Mouse (Mus musculus): ENCODE measurements at regions not wholly inside any gene's neighbourhood (a gene's known extent, or its start where the extent isn't known, plus 50 kb on each side); places are given as distances from the start of the nearest gene placed in this dataset.
"Not testable (repeated sequence)": the region's sequence is repeated elsewhere in the genome, so short reads cannot be mapped to it uniquely, and the experiment has no call there.

DNA sequence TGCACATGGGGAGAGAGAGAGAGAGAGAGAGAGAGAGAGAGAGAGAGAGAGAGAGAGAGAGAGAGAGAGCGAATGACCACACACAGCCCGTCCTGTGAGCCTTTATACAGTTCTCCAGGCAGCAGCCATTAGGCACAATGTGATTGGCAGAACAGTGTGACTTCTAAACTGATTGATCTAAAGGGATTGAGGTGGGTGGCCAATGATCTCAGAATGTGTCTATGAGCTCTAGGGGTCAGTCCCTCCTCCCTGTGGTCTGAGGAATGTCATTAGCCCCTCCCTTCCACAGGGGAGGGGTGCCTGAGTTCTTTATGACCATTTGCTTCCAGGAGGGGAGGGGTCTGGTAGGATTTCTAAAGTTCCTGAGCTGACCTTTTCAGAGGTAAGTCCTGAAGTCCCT is 62.1 kb downstream of the Duxbl3 start:
- not testable (repeated sequence) for ATAC-seq (ENCODE audit: insufficient number of reproducible peaks, low FRiP score, low TSS enrichment, low read depth); H3K4me1 ChIP-seq; H3K9me3 ChIP-seq; H3K27ac ChIP-seq; H3K4me2 ChIP-seq; H3K27me3 ChIP-seq; H3K4me3 ChIP-seq; H3K9ac ChIP-seq; H3K36me3 ChIP-seq
- 55% methylated on average over 2 of the region's 2 CpGs for WGBS

DNA sequence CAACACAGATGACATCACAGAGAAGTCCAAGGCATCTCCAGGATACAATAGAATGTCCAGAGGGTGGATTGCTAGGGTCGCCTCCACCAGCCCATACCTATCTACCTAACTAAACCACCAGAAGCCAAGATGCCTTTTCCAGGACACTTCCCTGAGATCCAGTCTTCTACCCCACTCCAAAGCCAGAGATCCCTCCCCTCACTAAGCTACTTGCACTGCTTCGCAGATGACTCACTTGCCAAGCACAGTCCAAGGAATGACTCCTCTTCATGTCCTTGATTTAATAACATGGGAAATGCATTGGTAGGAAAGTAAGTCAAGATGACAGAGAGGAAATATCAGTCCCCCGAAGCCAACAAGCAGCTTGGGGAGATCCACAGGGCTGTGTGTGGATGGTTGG is 63.0 kb downstream of the Duxbl3 start:
- Histone ChIP-seq H3K9me3 (no peaks in the 10 kb centered on the region), H3K27ac (no peak overlapping the region), H3K4me3 (no peak overlapping the region), H3K4me1 (no peaks in the 10 kb centered on the region), H3K36me3 (no peaks in the 10 kb centered on the region), H3K27me3 (no peaks in the 10 kb centered on the region), H3K4me2 (no peak overlapping the region), H3K9ac (no peak overlapping the region)
- 89% methylated on average over 3 of the region's 3 CpGs for WGBS
- no peak for ATAC-seq (ENCODE audit: insufficient number of reproducible peaks, low FRiP score, low TSS enrichment, low read depth)

DNA sequence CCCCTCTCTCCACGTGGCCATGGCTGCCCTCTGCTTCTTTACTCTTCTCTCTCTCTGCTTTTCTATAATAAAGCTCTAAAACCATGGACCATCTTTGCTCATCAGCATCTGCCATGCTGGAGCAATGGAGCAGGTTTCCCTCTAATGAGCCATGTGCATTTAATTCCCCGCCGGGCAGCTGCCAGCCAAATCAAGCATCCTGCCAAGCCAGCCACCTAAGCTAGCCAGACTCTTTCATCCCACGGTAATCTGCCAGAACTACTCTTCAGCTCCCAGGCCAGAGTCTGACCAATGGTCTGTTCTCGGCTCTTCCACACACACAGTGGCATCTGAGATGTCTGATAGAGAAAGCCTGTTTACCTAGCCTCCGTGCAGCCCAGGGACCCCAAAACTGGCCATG is 70.8 kb downstream of the Duxbl3 start:
- H3K9ac ChIP-seq: no peak overlapping the region
- no peaks in the 10 kb centered on the region for H3K27me3 ChIP-seq
- 71% methylated on average over 6 of the region's 6 CpGs for WGBS
- H3K36me3 ChIP-seq: no peaks in the 10 kb centered on the region
- H3K9me3 ChIP-seq: no peaks in the 10 kb centered on the region
- no peak overlapping the region for H3K27ac ChIP-seq
- ATAC-seq (ENCODE audit: insufficient number of reproducible peaks, low FRiP score, low TSS enrichment, low read depth): no peak
- H3K4me2 ChIP-seq: no peak overlapping the region
- no peaks in the 10 kb centered on the region for H3K4me1 ChIP-seq
- H3K4me3 ChIP-seq: no peak overlapping the region

DNA sequence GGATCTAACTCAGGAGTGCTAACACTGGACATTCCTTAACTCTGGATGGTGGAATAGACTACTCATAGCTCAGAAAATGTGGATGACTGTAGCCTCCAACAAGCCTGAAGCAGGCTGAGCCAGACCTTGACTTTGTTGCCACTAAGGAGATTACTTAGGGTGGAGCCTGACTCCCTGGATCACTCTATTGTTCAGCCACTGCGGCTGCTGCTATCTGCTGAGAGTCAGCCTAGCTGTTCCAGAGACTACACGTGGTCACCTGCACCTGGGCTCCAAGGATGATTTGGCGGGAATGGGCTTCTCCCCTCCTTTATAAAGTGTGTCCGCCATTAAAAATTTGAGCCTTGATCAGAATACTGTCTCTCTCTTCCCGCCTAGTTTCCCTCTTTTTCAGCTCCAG is 83.3 kb downstream of the Duxbl3 start:
- H3K27me3 ChIP-seq: no peaks in the 10 kb centered on the region
- no peak overlapping the region for H3K27ac ChIP-seq
- H3K4me1 ChIP-seq: no peaks in the 10 kb centered on the region
- H3K36me3 ChIP-seq: no peaks in the 10 kb centered on the region
- whole genome bisulfite sequencing: 87% methylated on average over 5 of the region's 5 CpGs
- no peak overlapping the region for H3K9ac ChIP-seq
- no peak overlapping the region for H3K4me3 ChIP-seq
- H3K9me3 ChIP-seq: no peaks in the 10 kb centered on the region
- no peak for ATAC-seq (ENCODE audit: insufficient number of reproducible peaks, low FRiP score, low TSS enrichment, low read depth)
- no peak overlapping the region for H3K4me2 ChIP-seq

DNA sequence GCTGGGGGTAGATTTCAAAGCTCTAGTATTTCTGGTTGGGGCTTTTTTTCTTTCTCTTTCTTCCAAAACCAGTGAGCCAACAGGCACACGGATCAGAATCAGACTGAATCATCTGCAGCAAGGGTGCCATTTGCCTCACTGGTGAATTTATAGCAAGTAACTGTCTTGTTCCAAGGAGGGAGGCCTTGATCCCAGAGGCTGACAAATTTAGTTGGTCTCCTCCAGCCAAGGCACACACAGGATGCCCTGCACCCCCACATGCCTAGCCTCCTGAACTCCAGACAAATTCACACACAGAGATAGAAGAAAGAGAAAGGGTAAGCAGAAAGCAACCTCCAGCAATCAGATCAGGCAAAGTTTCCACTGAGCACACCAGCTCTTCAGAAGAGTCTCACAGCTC is 87.5 kb downstream of the Duxbl3 start:
- 64% methylated on average over 1 of the region's 1 CpGs for WGBS
- H3K27me3 ChIP-seq: no peaks in the 10 kb centered on the region
- no peaks in the 10 kb centered on the region for H3K9me3 ChIP-seq
- H3K4me3 ChIP-seq: no peak overlapping the region
- no peaks in the 10 kb centered on the region for H3K36me3 ChIP-seq
- no peaks in the 10 kb centered on the region for H3K4me1 ChIP-seq
- no peak for ATAC-seq (ENCODE audit: insufficient number of reproducible peaks, low FRiP score, low TSS enrichment, low read depth)
- no peak overlapping the region for H3K9ac ChIP-seq
- H3K27ac ChIP-seq: no peak overlapping the region
- H3K4me2 ChIP-seq: no peak overlapping the region

DNA sequence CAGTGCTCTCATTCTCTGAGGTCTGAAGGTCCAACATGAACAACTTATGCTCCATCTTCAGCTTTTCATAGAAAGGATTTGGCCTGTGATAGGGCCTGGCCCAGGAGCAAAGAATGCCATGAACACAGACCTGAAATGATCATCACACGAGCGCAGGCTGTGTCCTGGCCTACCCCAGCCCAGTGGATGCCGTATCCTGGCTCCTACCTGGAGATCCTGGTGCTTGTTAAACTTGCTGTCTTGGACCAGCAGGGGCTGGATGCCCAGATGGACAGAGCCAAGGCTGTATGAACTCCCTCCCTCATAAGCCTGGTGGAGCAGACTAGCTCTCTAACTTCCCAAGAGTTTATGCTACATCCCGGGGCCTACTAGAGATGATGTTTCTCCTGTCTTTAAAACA is 89.5 kb downstream of the Duxbl3 start:
- WGBS: 89% methylated on average over 4 of the region's 4 CpGs
- H3K4me1 ChIP-seq: no peaks in the 10 kb centered on the region
- no peaks in the 10 kb centered on the region for H3K9me3 ChIP-seq
- no peak overlapping the region for H3K4me3 ChIP-seq
- H3K9ac ChIP-seq: no peak overlapping the region
- no peak overlapping the region for H3K4me2 ChIP-seq
- H3K36me3 ChIP-seq: no peaks in the 10 kb centered on the region
- no peak overlapping the region for H3K27ac ChIP-seq
- no peaks in the 10 kb centered on the region for H3K27me3 ChIP-seq
- no peak for ATAC-seq (ENCODE audit: insufficient number of reproducible peaks, low FRiP score, low TSS enrichment, low read depth)

DNA sequence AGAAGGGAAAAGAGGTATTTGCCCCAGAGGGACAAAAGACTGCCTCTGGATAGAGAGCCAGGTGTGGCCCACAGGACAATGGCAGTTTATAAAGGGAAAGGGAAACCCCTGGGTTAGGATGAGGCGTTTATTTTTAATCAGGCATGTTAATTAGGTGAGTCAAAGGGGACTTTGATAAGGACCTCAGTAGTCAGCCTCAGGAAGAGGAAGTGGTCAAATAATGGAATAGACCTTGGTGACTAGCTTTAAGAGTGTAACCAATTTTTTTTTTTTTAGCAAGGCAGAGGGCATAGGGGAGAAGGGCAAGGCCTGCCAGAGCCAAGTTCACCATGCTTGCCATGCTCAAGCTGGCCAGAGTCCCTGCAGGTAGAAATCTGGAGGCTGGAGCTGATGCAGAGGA is 95.2 kb downstream of the Duxbl3 start:
- Histone ChIP-seq H3K4me1 (peaks cover 10% of the 10 kb centered on the region), H3K9me3 (no peaks in the 10 kb centered on the region), H3K9ac (no peak overlapping the region), H3K27me3 (no peaks in the 10 kb centered on the region), H3K36me3 (no peaks in the 10 kb centered on the region), H3K4me3 (no peak overlapping the region), H3K4me2 (no peak overlapping the region), H3K27ac (no peak overlapping the region)
- WGBS: 59% methylated on average over 1 of the region's 1 CpGs
- no peak for ATAC-seq (ENCODE audit: insufficient number of reproducible peaks, low FRiP score, low TSS enrichment, low read depth)

DNA sequence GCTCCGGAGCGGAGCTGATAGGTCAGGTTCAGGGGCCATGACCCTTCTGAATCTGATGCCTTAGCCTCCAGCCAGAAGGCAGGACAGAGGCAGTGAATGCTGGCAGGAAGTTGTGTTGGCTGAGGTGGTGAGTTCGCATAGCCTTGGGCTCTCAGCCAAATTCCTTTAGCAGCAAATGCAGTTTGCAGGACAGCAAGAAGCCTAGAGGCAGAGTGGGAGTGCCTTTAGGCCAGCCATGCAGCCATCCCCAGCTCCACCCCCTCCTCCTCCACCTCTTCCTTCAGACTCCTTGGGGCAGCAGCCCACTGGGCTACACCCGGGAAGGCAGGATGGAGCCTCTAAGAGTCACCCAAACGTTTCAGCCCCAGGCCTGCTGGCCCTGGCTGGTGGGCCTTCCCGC is 99.5 kb downstream of the Duxbl3 start:
- Histone ChIP-seq H3K4me1 (peaks cover 11% of the 10 kb centered on the region), H3K36me3 (no peaks in the 10 kb centered on the region), H3K4me3 (no peak overlapping the region), H3K9me3 (no peaks in the 10 kb centered on the region), H3K27ac (no peak overlapping the region), H3K27me3 (no peaks in the 10 kb centered on the region), H3K9ac (no peak overlapping the region), H3K4me2 (no peak overlapping the region)
- WGBS: 44% methylated on average over 6 of the region's 6 CpGs
- ATAC-seq (ENCODE audit: insufficient number of reproducible peaks, low FRiP score, low TSS enrichment, low read depth): 0 out of 2 replicates have a peak, but pooled peaks have one; percentile 48

DNA sequence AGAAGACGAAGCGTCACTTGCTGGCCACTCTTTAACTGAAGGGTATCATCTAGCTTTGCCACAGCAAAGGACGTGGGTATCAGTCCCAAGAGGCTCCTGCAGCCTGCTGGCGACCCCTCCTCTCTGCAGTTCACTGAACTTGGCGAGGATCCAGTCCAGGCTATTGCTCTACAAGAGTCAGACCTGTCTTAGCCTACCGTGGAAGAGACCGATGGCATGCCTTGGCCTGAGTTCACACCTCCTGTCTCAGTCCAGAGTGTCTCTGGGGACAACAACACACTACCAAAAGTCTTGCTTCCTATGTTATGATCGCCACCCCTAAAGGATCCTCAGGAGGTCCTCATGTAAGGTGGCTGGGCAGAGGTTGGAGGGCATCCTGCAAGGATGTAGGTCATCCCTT is 100.2 kb downstream of the Duxbl3 start:
- WGBS: 74% methylated on average over 8 of the region's 8 CpGs

DNA sequence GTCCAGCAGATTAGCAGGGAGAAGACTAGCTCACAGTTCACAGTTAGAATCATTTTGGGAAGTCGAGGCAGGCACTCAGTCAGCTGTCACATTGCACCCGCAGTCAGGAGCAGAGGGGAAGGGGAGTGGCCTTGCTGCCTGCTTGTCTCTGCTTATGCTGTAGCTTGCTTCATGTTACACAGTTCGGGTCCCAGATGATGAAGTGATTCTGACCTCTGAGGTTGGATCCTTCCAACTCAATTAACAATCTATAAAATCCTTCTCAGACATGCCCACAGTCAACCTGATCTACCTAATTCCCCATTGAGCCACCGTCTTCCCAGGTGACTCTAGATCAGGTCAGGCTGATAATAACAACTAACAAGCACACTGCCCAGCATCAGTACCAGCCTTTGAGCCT is 102.3 kb downstream of the Duxbl3 start:
- Histone ChIP-seq H3K27ac (no peak overlapping the region), H3K4me3 (no peak overlapping the region), H3K9ac (no peak overlapping the region), H3K4me1 (peaks cover 11% of the 10 kb centered on the region), H3K4me2 (no peak overlapping the region), H3K27me3 (no peaks in the 10 kb centered on the region), H3K36me3 (no peaks in the 10 kb centered on the region), H3K9me3 (no peaks in the 10 kb centered on the region)
- ATAC-seq (ENCODE audit: insufficient number of reproducible peaks, low FRiP score, low TSS enrichment, low read depth): no peak
- WGBS: 55% methylated on average over 4 of the region's 4 CpGs

More for the DNA sequence above, 100.2 kb downstream of the Duxbl3 start:
- no peaks in the 10 kb centered on the region for H3K9me3 ChIP-seq
- peaks cover 11% of the 10 kb centered on the region for H3K4me1 ChIP-seq
- H3K36me3 ChIP-seq: no peaks in the 10 kb centered on the region
- H3K27ac ChIP-seq: no peak overlapping the region
- no peaks in the 10 kb centered on the region for H3K27me3 ChIP-seq
- no peak overlapping the region for H3K4me3 ChIP-seq
- no peak overlapping the region for H3K4me2 ChIP-seq
- ATAC-seq (ENCODE audit: insufficient number of reproducible peaks, low FRiP score, low TSS enrichment, low read depth): no peak
- H3K9ac ChIP-seq: no peak overlapping the region

DNA sequence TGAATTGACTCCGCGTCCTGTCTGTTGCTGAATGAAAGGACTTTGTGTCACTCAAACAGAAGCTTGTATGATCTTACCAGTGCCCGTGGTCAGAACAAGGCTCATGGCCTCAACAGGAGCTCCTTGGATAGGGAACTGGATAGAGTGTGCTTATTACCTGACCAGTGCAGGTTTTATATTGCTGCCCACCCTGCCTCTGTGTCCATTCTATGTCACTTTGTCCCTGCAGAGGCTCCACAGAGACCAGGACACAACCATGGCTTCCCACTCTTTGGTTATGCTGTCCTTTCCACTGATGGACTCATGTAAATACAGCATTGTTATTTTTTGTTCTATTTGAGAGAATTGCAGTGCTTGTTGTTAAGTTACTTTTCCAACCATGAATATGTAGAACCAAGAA is 103.4 kb downstream of the Duxbl3 start:
- H3K27me3 ChIP-seq: no peaks in the 10 kb centered on the region
- no peaks in the 10 kb centered on the region for H3K36me3 ChIP-seq
- no peak overlapping the region for H3K9ac ChIP-seq
- 96% methylated on average over 3 of the region's 3 CpGs for WGBS
- no peak overlapping the region for H3K27ac ChIP-seq
- H3K9me3 ChIP-seq: no peaks in the 10 kb centered on the region
- H3K4me2 ChIP-seq: no peak overlapping the region
- H3K4me1 ChIP-seq: peaks cover 11% of the 10 kb centered on the region
- no peak overlapping the region for H3K4me3 ChIP-seq
- ATAC-seq (ENCODE audit: insufficient number of reproducible peaks, low FRiP score, low TSS enrichment, low read depth): no peak
